Mouse (Mus musculus) erythroblast, embryonic 14.5 days (primary cell): ENCODE results near the gene Zfp273.

Experiments used
- GATA1 ChIP-seq: IDR thresholded peaks from 2 replicates; pipeline ENCODE4 v1.6.1; 2012; ENCODE audit warnings: low read length, inconsistent platforms, mixed read lengths
- TAL1 ChIP-seq: IDR thresholded peaks from 3 replicates; pipeline ENCODE4 v1.6.1; 2012; ENCODE audit warnings: low read length, inconsistent platforms, mixed read lengths

- TF ChIP-seq TAL1 = no peak
- TF ChIP-seq GATA1 = no peak
These were observed 1.8 kb upstream of the Zfp273 start for GRCm38 (mm10) chr13:67811651-67812210.
